Mouse (Mus musculus) layer of hippocampus, adult 8-10 months (tissue): ENCODE measurements around the gene 4930432M17Rik. TPM values are rescaled to one million over a fixed set of nuclear protein-coding genes. Genes with fewer than 3 reads are reported as not detected.

Source experiments
- total RNA-seq, 4 experiments: library from RNA; stranded (reverse); gene quantifications; 2 replicates each; pipeline ENCODE4 v1.2.4; 2022

Gene 4930432M17Rik
- total RNA-seq, 4 experiments from 2014 or later = not detected

Other genes with a start within 250 kb of the 4930432M17Rik start
- 100 to 1,000 TPM in 2 of 4 experiments, 10 to 100 TPM in 2; 93.0 to 179 (median 135) TPM for gene Cnn3, start 244.3 kb upstream of the 4930432M17Rik start, total RNA-seq
- gene Slc44a3, start 138.4 kb upstream of the 4930432M17Rik start, total RNA-seq = under 1 TPM in 2 of 4 experiments, not detected in 2; 0.27 to 0.72 TPM
- gene F3, start 52.8 kb downstream of the 4930432M17Rik start, total RNA-seq = 10 to 100 TPM; 57.8 to 68.3 (median 62.2) TPM
- 10 to 100 TPM; 52.3 to 58.2 (median 56.8) TPM for gene Abcd3, start 144.5 kb downstream of the 4930432M17Rik start, total RNA-seq